ENCODE assay signal across 9 mouse cellular contexts in genomic region chr14:61294738-61295079, GRCm38 (mm10). TPM values are rescaled to one million over a fixed set of nuclear protein-coding genes. Genes with fewer than 3 reads are reported as not detected.
DNase-seq lines count a peak whose midpoint lies in the region; ATAC-seq lines count a peak whose summit lies in the region.
"Had no signal": no experiment of that assay in that cellular context is flagged by ENCODE, and none has a peak within 500 bp of the region (broad histone marks: within the 10 kb centered on the region; RNA-seq: fewer than 3 reads in every experiment).

No protein-coding gene starts in this region.

- H3K27me3 ChIP-seq in forebrain, embryonic 13.5 days: no peaks in the 10 kb centered on the region
- no peaks in the 10 kb centered on the region for H3K27me3 ChIP-seq in hindbrain, embryonic 15.5 days
- H3K27me3 ChIP-seq in midbrain, embryonic 14.5 days (ENCODE audit: control insufficient read depth, insufficient read depth, low read length): no peaks in the 10 kb centered on the region
- H3K27me3 ChIP-seq: neural tube, embryonic 12.5 days had no signal

- H3K9me3 ChIP-seq in forebrain, embryonic 13.5 days (replicated peaks): no peaks in the 10 kb centered on the region
- H3K9me3 ChIP-seq in hindbrain, embryonic 15.5 days: no peaks in the 10 kb centered on the region
- no peaks in the 10 kb centered on the region for H3K9me3 ChIP-seq in midbrain, embryonic 14.5 days (ENCODE audit: control insufficient read depth, low read length)
- H3K9me3 ChIP-seq: neural tube, embryonic 12.5 days had no signal

- no peak for ATAC-seq in forebrain, embryonic 13.5 days
- ATAC-seq in hindbrain, embryonic 15.5 days (ENCODE audit: low FRiP score, low read depth): no peak
- ATAC-seq in midbrain, embryonic 14.5 days (ENCODE audit: low FRiP score, low TSS enrichment): no peak

- no peak overlapping the region for H3K9ac ChIP-seq in forebrain, embryonic 13.5 days
- no peak overlapping the region for H3K9ac ChIP-seq in hindbrain, embryonic 15.5 days
- H3K9ac ChIP-seq in midbrain, embryonic 14.5 days (replicated peaks; ENCODE audit: low read length): no peak overlapping the region
- H3K9ac ChIP-seq: neural tube, embryonic 12.5 days had no signal

- peak overlapping the region; percentile 27; the same call in 1 of the 2 replicates for H3K4me2 ChIP-seq in forebrain, embryonic 13.5 days
- H3K4me2 ChIP-seq in hindbrain, embryonic 15.5 days: peak overlapping the region; percentile 1; the same call in 1 of the 2 replicates
- H3K4me2 ChIP-seq in midbrain, embryonic 14.5 days (ENCODE audit: low read length): no peak overlapping the region
- H3K4me2 ChIP-seq: neural tube, embryonic 12.5 days had no signal

- no peak overlapping the region for H3K27ac ChIP-seq in forebrain, embryonic 13.5 days
- no peak overlapping the region for H3K27ac ChIP-seq in hindbrain, embryonic 15.5 days (replicated peaks)
- no peak overlapping the region for H3K27ac ChIP-seq in midbrain, embryonic 14.5 days (replicated peaks; ENCODE audit: low read depth, low read length)
- H3K27ac ChIP-seq: neural tube, embryonic 12.5 days had no signal

- no peaks in the 10 kb centered on the region for H3K36me3 ChIP-seq in forebrain, embryonic 13.5 days (ENCODE audit: poor library complexity, severe bottlenecking)
- no peaks in the 10 kb centered on the region for H3K36me3 ChIP-seq in hindbrain, embryonic 15.5 days
- no peaks in the 10 kb centered on the region for H3K36me3 ChIP-seq in midbrain, embryonic 14.5 days (ENCODE audit: control insufficient read depth, insufficient read depth, low read length)
- H3K36me3 ChIP-seq: neural tube, embryonic 12.5 days had no signal

- DNase-seq in ovary, postnatal 36 days (ENCODE audit: low spot score): peak; percentile 38
- DNase-seq in ovary, postnatal 10 days (ENCODE audit: low spot score): no peak
- peak; percentile 59 for DNase-seq in c-Kit-positive CD71-positive TER-119-negative erythroid progenitor cells, embryonic 14.5 days (ENCODE audit: low read depth)
- DNase-seq in left cerebral cortex, postnatal 4 days: peak; percentile 56
- peak; percentile 81 for DNase-seq in midbrain, embryonic 14.5 days
- peak; percentile 72 for DNase-seq in testis, postnatal 10 days (ENCODE audit: low spot score)

- H3K4me1 ChIP-seq in forebrain, embryonic 13.5 days: peaks cover 10% of the 10 kb centered on the region; the same call in 1 of the 2 replicates
- H3K4me1 ChIP-seq in hindbrain, embryonic 15.5 days (replicated peaks): no peaks in the 10 kb centered on the region
- H3K4me1 ChIP-seq in midbrain, embryonic 14.5 days (ENCODE audit: control insufficient read depth, insufficient read depth, low read length): no peaks in the 10 kb centered on the region
- H3K4me1 ChIP-seq: neural tube, embryonic 12.5 days had no signal

- H3K4me3 ChIP-seq in forebrain, embryonic 13.5 days: no peak overlapping the region
- H3K4me3 ChIP-seq in hindbrain, embryonic 15.5 days: no peak overlapping the region
- no peak overlapping the region for H3K4me3 ChIP-seq in midbrain, embryonic 14.5 days (replicated peaks; ENCODE audit: low read depth, low read length)
- H3K4me3 ChIP-seq: neural tube, embryonic 12.5 days had no signal

- 18% methylated on average over 6 of the region's 6 CpGs for WGBS in forebrain, embryonic 13.5 days
- WGBS in hindbrain, embryonic 15.5 days: 16% methylated on average over 6 of the region's 6 CpGs
- WGBS in midbrain, embryonic 14.5 days: 12% methylated on average over 6 of the region's 6 CpGs

- intact Hi-C loops in left cerebral cortex, postnatal 4 days (cut with DNase I): loop anchor here (5.0 to 10.0 kb wide), 4 partner anchors 50 to 497 kb away; partner anchors contain the start of gene Sacs

RNA-seq across cellular contexts. Expression of gene Arl11, which starts 14.8 kb away (rescaled TPM):
- polyA plus RNA-seq in forebrain, embryonic 13.5 days (2015; fragmentation: Nextera tagmentation; extraction: Ambion mirVana): 0.31 and 0.59 TPM in 2 replicates
- polyA plus RNA-seq in hindbrain, embryonic 15.5 days (2015; fragmentation: Nextera tagmentation; extraction: Ambion mirVana): 0.44 and 0.63 TPM in 2 replicates
- under 1 TPM in 1 of 2 experiments, not detected in 1; 0.42 TPM for total RNA-seq in left cerebral cortex, postnatal 4 days (2021)
- polyA plus RNA-seq in midbrain, embryonic 14.5 days (2014; fragmentation: Nextera tagmentation; extraction: Ambion mirVana): 0.47 TPM in 1 of 2 replicates, not detected in the other

RNA-seq across cellular contexts. Expression of gene Sgcg, which starts 36.4 kb away (rescaled TPM):
- polyA plus RNA-seq in forebrain, embryonic 13.5 days (2015; fragmentation: Nextera tagmentation; extraction: Ambion mirVana): 0.20 TPM in 1 of 2 replicates, not detected in the other
- polyA plus RNA-seq in hindbrain, embryonic 15.5 days (2015; fragmentation: Nextera tagmentation; extraction: Ambion mirVana): 0.24 and 0.51 TPM in 2 replicates
- total RNA-seq in left cerebral cortex, postnatal 4 days (2021): not detected
- not detected in 2 replicates for polyA plus RNA-seq in midbrain, embryonic 14.5 days (2014; fragmentation: Nextera tagmentation; extraction: Ambion mirVana)
